Mouse (Mus musculus): ENCODE measurements at regions not wholly inside any gene's neighbourhood (a gene's known extent, or its start where the extent isn't known, plus 50 kb on each side); places are given as distances from the start of the nearest gene placed in this dataset.

- WGBS: 57% methylated on average over 3 of the region's 3 CpGs
- no peak for DNase-seq
- Histone ChIP-seq H3K4me3 (replicated peaks; ENCODE audit: extremely low read depth, low read depth, low read length) (no peak overlapping the region), H3K4me1 (ENCODE audit: control insufficient read depth, insufficient read depth, low read length) (no peaks in the 10 kb centered on the region)
- TF ChIP-seq CTCF (IDR thresholded peaks at IDR 0.05; ENCODE audit: insufficient read depth, low read length) (no peak), POLR2A (IDR thresholded peaks at IDR 0.05; ENCODE audit: borderline replicate concordance, extremely low read depth, low read depth, low read length) (no peak)
These were observed 52.0 kb upstream of the Dynlrb2 start for GRCm38 (mm10) chr8:116452806-116453205.

GRCm38 (mm10) chr8:116451397-116451796 is 53.4 kb upstream of the Dynlrb2 start:
- no peak for TF ChIP-seq POLR2A (IDR thresholded peaks at IDR 0.05; ENCODE audit: borderline replicate concordance, extremely low read depth, low read depth, low read length)
- no peak for TF ChIP-seq CTCF (IDR thresholded peaks at IDR 0.05; ENCODE audit: insufficient read depth, low read length)

GRCm38 (mm10) chr8:116447452-116447851 is 57.3 kb upstream of the Dynlrb2 start:
- no peak for DNase-seq
- Histone ChIP-seq H3K4me1 (ENCODE audit: control insufficient read depth, insufficient read depth, low read length) (no peaks in the 10 kb centered on the region), H3K4me3 (replicated peaks; ENCODE audit: extremely low read depth, low read depth, low read length) (no peak overlapping the region)
- 44% methylated on average over 2 of the region's 2 CpGs for WGBS
- TF ChIP-seq CTCF (IDR thresholded peaks at IDR 0.05; ENCODE audit: insufficient read depth, low read length) (no peak), POLR2A (IDR thresholded peaks at IDR 0.05; ENCODE audit: borderline replicate concordance, extremely low read depth, low read depth, low read length) (no peak)

More at GRCm38 (mm10) chr8:116451397-116451796, 53.4 kb upstream of the Dynlrb2 start:
- WGBS: 57% methylated on average over 3 of the region's 3 CpGs
- no peak for DNase-seq
- Histone ChIP-seq H3K4me1 (ENCODE audit: control insufficient read depth, insufficient read depth, low read length) (no peaks in the 10 kb centered on the region), H3K4me3 (replicated peaks; ENCODE audit: extremely low read depth, low read depth, low read length) (no peak overlapping the region)

- no peak overlapping the region for H3K4me3 ChIP-seq (replicated peaks; ENCODE audit: extremely low read depth, low read depth, low read length)
- TF ChIP-seq CTCF (IDR thresholded peaks at IDR 0.05; ENCODE audit: insufficient read depth, low read length) (no peak), POLR2A (IDR thresholded peaks at IDR 0.05; ENCODE audit: borderline replicate concordance, extremely low read depth, low read depth, low read length) (no peak)
- H3K4me1 ChIP-seq (ENCODE audit: control insufficient read depth, insufficient read depth, low read length): no peaks in the 10 kb centered on the region
- no peak for DNase-seq
- WGBS: 59% methylated on average over 2 of the region's 2 CpGs
These were observed 61.9 kb upstream of the Dynlrb2 start for GRCm38 (mm10) chr8:116442827-116443226.

GRCm38 (mm10) chr8:116438895-116439294 is 65.9 kb upstream of the Dynlrb2 start:
- Histone ChIP-seq H3K4me3 (replicated peaks; ENCODE audit: extremely low read depth, low read depth, low read length) (no peak overlapping the region), H3K4me1 (ENCODE audit: control insufficient read depth, insufficient read depth, low read length) (no peaks in the 10 kb centered on the region)
- 17% methylated on average over 7 of the region's 7 CpGs for WGBS
- peak; percentile 90 for TF ChIP-seq CTCF (IDR thresholded peaks at IDR 0.05; ENCODE audit: insufficient read depth, low read length)
- TF ChIP-seq POLR2A (IDR thresholded peaks at IDR 0.05; ENCODE audit: borderline replicate concordance, extremely low read depth, low read depth, low read length): no peak
- peak; percentile 56 for DNase-seq

- TF ChIP-seq POLR2A (IDR thresholded peaks at IDR 0.05; ENCODE audit: borderline replicate concordance, extremely low read depth, low read depth, low read length): no peak
- TF ChIP-seq CTCF (IDR thresholded peaks at IDR 0.05; ENCODE audit: insufficient read depth, low read length): no peak
- DNase-seq: no peak
- Histone ChIP-seq H3K4me1 (ENCODE audit: control insufficient read depth, insufficient read depth, low read length) (no peaks in the 10 kb centered on the region), H3K4me3 (replicated peaks; ENCODE audit: extremely low read depth, low read depth, low read length) (no peak overlapping the region)
- WGBS: 60% methylated on average over 15 of the region's 15 CpGs
These were observed 69.3 kb upstream of the Dynlrb2 start for GRCm38 (mm10) chr8:116435268-116435980.

- no peak for DNase-seq
- WGBS: 69% methylated on average over 5 of the region's 5 CpGs
- Histone ChIP-seq H3K4me3 (replicated peaks; ENCODE audit: extremely low read depth, low read depth, low read length) (no peak overlapping the region), H3K4me1 (ENCODE audit: control insufficient read depth, insufficient read depth, low read length) (no peaks in the 10 kb centered on the region)
- TF ChIP-seq CTCF (IDR thresholded peaks at IDR 0.05; ENCODE audit: insufficient read depth, low read length): no peak
- no peak for TF ChIP-seq POLR2A (IDR thresholded peaks at IDR 0.05; ENCODE audit: borderline replicate concordance, extremely low read depth, low read depth, low read length)
These were observed 74.7 kb upstream of the Dynlrb2 start for GRCm38 (mm10) chr8:116430051-116430450.

- 69% methylated on average over 6 of the region's 6 CpGs for WGBS
- DNase-seq: no peak
- Histone ChIP-seq H3K4me3 (replicated peaks; ENCODE audit: extremely low read depth, low read depth, low read length) (no peak overlapping the region), H3K4me1 (ENCODE audit: control insufficient read depth, insufficient read depth, low read length) (no peaks in the 10 kb centered on the region)
- TF ChIP-seq CTCF (IDR thresholded peaks at IDR 0.05; ENCODE audit: insufficient read depth, low read length) (no peak), POLR2A (IDR thresholded peaks at IDR 0.05; ENCODE audit: borderline replicate concordance, extremely low read depth, low read depth, low read length) (no peak)
These were observed 75.1 kb upstream of the Dynlrb2 start for GRCm38 (mm10) chr8:116429649-116430048.

- 71% methylated on average over 6 of the region's 6 CpGs for WGBS
- H3K4me1 ChIP-seq (ENCODE audit: control insufficient read depth, insufficient read depth, low read length): no peaks in the 10 kb centered on the region
- no peak for DNase-seq
- TF ChIP-seq POLR2A (IDR thresholded peaks at IDR 0.05; ENCODE audit: borderline replicate concordance, extremely low read depth, low read depth, low read length) (no peak), CTCF (IDR thresholded peaks at IDR 0.05; ENCODE audit: insufficient read depth, low read length) (no peak)
- H3K4me3 ChIP-seq (replicated peaks; ENCODE audit: extremely low read depth, low read depth, low read length): no peak overlapping the region
These were observed 81.9 kb upstream of the Dynlrb2 start for GRCm38 (mm10) chr8:116422826-116423225.

- WGBS: 46% methylated on average over 12 of the region's 12 CpGs
- peaks cover 4% of the 10 kb centered on the region for H3K4me1 ChIP-seq (ENCODE audit: control insufficient read depth, insufficient read depth, low read length)
- DNase-seq: no peak
- no peak overlapping the region for H3K4me3 ChIP-seq (replicated peaks; ENCODE audit: extremely low read depth, low read depth, low read length)
- TF ChIP-seq CTCF (IDR thresholded peaks at IDR 0.05; ENCODE audit: insufficient read depth, low read length) (no peak), POLR2A (IDR thresholded peaks at IDR 0.05; ENCODE audit: borderline replicate concordance, extremely low read depth, low read depth, low read length) (no peak)
These were observed 92.1 kb upstream of the Dynlrb2 start for GRCm38 (mm10) chr8:116412703-116413102.
